Mouse (Mus musculus): ENCODE measurements around the gene Map1lc3a.

Map1lc3a gene

DNA sequence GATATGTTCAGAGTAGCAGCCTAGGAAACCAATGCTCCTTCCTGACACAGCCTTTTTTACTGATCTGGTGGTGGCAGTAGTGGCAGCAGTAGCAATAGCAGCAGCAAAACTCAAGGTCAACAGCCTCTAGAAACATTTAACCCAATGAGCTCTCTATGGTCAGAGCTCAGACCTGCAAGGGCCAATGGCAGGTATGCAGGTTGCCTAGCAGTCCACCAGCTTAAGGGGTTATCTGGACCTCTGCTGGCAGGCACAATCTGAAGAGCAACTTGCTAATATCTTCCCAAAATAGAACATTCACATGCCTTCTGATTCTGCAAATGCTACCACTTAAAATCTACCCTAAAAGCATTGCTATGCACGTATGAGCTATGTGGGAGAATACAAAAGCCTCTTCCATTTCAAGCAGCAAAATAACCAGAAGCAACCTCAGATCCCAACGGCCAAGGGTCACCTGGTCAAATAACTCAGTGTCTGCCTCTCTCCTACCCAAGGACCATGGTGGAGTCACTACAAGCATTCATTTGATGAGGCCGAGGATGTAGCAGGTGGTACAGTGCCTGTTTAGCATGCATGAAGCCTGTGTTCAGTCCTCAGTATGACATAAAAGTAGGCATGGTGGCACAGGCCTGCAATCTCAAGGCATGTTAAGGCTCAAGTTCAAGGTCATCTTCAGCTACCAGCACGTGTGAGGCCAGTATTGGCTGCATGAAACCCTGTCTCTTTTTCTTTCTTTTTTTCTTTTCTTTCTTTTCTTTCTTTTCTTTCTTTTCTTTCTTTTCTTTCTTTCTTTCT, 11.6 kb downstream of the Map1lc3a start:
- DNase-seq, result no peak

DNA sequence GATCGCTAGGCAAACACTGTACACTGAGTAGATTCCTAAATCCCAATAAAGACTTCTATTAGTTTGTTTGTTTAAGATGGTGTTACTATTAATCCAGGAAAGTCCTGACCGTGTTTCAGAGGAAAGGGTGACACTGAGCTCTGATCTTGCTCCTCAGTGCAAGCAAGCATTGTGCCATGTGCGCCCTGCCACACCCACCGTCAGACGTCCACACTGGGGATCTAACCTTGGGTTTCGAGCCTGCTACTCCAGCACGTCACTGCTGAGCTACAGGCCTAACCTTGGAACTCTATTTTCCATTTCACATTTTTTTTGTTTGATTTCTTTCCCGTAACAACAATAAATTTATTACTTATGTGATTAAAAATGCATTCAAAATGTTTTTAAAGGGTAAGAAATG, 14.0 kb downstream of the Map1lc3a start:
- DNase-seq, result no peak

DNA sequence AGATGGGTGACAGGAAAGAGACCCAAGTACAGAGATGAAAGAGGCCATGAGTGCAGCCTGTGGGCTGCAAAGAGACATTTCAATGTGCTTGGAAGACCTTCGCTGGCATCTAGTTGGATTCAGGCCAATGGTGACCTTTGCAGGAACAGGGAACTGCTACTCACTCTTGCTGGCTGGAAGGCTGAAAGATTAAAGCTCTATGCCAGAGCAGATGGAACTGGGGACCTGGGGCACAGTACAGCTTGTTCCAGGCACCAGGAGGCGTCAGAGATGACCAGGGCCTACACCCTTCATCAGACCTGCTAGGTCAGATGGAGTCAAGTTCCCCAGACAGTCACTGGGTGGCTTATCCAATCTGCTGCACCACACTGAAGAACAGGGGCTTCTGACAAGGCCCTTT, 17.3 kb downstream of the Map1lc3a start:
- no peak for DNase-seq

DNA sequence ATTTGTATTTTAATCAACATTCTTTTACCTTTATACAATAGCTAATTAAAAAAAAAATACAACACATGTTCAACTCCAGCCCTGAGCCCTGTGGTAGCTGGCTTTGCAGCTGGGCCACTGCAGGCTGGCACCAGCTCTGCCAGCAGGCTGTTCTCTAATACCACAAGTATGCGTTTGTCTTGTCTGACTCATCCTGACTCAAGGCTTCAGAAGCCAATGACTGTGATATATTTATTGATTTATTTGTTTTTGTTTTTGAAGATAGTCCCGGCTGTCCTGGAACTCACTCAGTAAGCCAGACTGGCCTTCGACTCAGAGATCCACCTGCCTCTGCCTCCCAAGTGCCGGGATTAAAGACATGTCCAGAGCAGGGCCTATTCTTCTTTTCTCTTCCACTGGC, 17.8 kb downstream of the Map1lc3a start:
- DNase-seq, result no peak

DNA sequence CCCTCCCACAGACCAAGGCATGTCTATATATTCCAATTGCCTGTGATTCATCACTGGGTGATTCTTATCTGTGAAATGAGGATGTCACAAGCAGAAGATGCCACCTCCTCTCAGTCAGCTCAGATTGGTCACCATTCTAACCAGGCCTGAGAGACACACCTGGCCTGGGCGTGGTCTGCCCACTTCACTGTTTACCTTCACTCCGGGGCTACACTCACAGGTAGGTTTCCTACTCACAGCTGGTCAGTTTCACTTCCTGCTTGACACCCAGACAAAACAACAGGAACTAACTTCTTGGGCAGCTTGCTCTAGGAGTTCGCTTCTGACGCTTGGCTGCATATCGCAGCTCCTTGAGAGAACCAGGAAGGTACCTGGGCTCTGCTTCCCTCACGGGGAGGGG, 19.4 kb downstream of the Map1lc3a start:
- DNase-seq, result no peak

DNA sequence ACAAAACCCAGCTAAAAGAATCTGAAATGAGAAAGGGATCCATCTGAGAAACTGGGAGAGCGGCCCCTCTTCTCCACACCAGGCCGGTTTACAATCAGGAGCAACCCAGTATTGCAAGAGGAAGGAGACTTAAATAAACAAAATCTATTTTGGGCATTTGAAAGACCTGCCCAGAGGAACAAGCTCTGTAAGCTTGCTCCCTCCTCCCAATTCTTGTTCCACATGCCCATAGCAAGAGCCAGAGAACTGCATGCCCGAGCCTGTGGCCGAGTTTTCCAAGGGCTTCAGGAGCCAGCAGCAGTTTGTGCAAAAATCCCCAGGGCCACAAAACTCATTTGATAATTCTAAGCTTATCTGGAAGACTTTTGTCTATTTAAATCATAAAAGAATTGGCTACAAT, 23.5 kb downstream of the Map1lc3a start:
- no peak for DNase-seq

DNA sequence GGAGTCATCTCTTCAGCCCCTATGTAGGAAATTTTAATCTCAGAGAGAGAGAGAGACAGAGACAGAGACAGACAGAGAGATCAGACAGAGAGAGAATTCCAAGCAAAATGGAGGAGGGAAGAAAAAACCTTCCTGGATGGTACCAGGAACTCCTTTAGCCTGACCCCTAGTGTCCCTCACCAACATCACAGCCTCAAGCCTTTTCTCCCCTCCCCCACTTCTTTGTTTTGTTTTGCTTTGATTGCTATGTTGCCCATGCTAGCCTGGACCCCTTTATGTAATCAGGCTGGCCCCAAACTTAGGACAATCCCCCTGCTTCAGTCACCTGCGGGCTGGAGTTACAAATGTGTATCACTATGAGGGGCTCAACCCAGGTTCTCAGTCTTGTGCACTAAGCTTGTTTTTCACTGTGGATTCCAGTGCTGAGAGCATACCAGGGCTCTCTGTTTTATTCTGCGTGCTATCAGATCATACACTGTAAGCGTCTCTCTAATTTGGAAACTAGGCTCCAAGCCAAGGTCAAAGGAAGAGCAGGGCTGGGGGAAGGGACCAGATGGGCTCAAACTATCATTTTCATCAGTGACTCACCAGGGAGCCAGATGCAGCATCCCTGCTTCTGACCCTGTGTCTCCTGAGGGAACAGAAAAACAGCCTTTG, 33.0 kb downstream of the Map1lc3a start:
- peak; percentile 36 to 49 for DNase-seq

DNA sequence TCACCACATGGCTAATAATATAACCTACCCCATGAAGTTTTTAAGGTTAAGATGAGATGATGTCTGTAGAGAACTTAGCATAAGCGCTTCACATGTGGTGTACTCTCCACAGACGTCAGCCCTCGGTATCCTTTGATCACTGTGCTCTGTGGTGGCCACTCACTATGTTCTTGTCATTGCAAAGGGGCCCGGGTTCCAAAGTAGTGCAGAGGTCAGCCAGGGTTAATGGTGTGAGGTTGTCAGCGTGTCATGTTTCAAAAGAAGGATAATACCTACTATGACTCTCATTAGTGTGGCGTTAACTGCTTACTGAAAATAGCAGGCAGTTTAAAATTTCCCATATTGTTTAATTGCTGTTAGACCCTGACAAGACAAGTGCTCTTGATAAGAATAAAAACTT, 37.6 kb downstream of the Map1lc3a start:
- no peak for DNase-seq

DNA sequence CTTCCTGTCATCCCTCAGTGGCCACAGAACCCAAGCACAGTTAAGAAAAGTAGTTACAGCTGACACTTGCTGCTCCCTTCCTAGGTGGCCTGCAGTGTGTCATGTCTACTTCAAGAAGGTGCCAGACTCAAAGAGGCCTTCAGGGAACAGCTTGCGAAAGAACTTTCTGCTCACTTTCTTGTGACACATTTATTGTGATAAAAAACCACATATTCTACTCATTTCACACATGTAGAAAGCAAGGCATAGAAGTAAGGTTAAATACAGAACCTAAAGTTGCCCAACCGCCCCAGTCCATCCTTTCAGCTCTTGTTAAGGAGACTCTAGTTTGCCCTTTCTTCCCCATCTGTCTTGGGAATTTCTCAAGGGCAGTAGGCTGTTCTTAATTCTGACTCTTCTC, 42.5 kb downstream of the Map1lc3a start:
- DNase-seq, result no peak

DNA sequence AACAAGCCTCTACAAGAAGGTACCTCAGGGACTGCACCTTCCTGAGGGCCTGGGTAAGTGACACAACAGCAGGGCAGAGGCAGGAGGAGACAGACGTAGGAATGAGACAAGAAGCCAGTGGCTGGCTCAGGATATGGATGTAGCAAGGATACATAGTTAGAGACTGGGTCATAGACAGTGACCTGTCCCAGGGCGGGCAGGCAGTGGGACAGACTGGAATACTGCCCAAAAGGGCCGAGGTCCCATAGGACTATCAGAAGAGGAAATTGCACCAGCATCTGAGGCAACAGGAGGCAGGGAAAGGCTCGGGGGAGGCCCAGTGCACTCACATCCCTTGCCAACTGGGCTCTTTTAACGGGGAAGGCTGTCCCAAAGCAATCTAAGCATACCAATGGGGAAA, 44.5 kb downstream of the Map1lc3a start:
- DNase-seq, result peak; percentile 14 to 19

DNA sequence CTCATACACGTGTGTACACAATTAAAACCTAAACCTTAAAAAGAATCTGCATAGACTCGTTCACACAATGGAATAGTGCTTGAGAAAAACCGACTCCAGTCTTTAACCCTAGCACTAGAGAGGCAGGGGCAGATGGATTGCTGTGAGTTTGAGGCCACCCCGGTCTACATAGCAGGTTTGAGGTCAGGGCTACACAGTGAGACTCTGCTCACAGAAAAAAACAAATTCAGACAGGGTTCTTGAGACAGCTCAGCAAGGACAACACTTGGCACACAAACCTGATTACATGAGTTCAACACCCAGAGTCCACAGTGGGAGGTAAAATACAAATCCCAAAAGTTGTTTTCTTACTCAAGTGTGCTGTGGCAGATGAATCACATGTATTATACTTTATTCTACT, 49.9 kb downstream of the Map1lc3a start:
- DNase-seq, result no peak
